Mouse (Mus musculus) thymus, adult 2 months (tissue): ENCODE data around the gene Mfap3.

Experiments
- CTCF ChIP-seq: fragments of 200-500 bp; IDR thresholded peaks from 2 replicates; pipeline ENCODE4 v1.5.1; 2012; ENCODE audit warnings: mild to moderate bottlenecking, control low read depth, low read length, moderate library complexity, borderline replicate concordance; ENCODE audit not compliant: control insufficient read depth, poor library complexity, insufficient read depth; ENCODE audit errors: extremely low read depth
- POLR2A ChIP-seq: fragments of 200-500 bp; IDR thresholded peaks from 2 replicates; pipeline ENCODE4 v1.6.1; 2012; ENCODE audit warnings: mild to moderate bottlenecking, low read length, control low read depth, moderate library complexity; ENCODE audit not compliant: control insufficient read depth, poor library complexity, insufficient read depth; ENCODE audit errors: extremely low read depth

- TF ChIP-seq CTCF (no peak), POLR2A (no peak)
Observed at GRCm38 (mm10) chr11:57568950-57569490, 50.6 kb downstream of the Mfap3 start.
